Mouse (Mus musculus) erythroblast, embryonic 14.5 days (primary cell): ENCODE data around the gene Actg1. TPM values are rescaled to one million over a fixed set of nuclear protein-coding genes. Genes with fewer than 3 reads are reported as not detected.

Experiments
- H3K27me3 ChIP-seq: 2 replicates; pipeline ENCODE4 v1.6.1; 2012; ENCODE audit warnings: inconsistent platforms; ENCODE audit not compliant: control insufficient read depth
- H3K36me3 ChIP-seq: 2 replicates; pipeline ENCODE4 v1.6.1; 2012; ENCODE audit warnings: mild to moderate bottlenecking, inconsistent platforms; ENCODE audit not compliant: control insufficient read depth
- H3K4me1 ChIP-seq: 2 replicates; pipeline ENCODE4 v1.6.1; 2012; ENCODE audit warnings: inconsistent platforms; ENCODE audit not compliant: control insufficient read depth
- H3K4me3 ChIP-seq: replicated peaks from 2 replicates; pipeline ENCODE3; 2012; ENCODE audit warnings: moderate library complexity, mild to moderate bottlenecking, inconsistent platforms
- H3K9me3 ChIP-seq: 2 replicates; pipeline ENCODE4 v1.6.1; 2012; ENCODE audit warnings: low read length, inconsistent platforms, mixed read lengths; ENCODE audit not compliant: control insufficient read depth
- GATA1 ChIP-seq: IDR thresholded peaks from 2 replicates; pipeline ENCODE4 v1.6.1; 2012; ENCODE audit warnings: low read length, inconsistent platforms, mixed read lengths
- TAL1 ChIP-seq: IDR thresholded peaks from 3 replicates; pipeline ENCODE4 v1.6.1; 2012; ENCODE audit warnings: low read length, inconsistent platforms, mixed read lengths
- polyA plus RNA-seq: library from polyadenylated mRNA; stranded (reverse); fragments of >175 nt; gene quantifications from 2 replicates; pipeline ENCODE4 v1.2.3, GENCODE M21; 2012

Actg1 gene
- polyA plus RNA-seq, 1 experiment = 9.0 TPM

DNA sequence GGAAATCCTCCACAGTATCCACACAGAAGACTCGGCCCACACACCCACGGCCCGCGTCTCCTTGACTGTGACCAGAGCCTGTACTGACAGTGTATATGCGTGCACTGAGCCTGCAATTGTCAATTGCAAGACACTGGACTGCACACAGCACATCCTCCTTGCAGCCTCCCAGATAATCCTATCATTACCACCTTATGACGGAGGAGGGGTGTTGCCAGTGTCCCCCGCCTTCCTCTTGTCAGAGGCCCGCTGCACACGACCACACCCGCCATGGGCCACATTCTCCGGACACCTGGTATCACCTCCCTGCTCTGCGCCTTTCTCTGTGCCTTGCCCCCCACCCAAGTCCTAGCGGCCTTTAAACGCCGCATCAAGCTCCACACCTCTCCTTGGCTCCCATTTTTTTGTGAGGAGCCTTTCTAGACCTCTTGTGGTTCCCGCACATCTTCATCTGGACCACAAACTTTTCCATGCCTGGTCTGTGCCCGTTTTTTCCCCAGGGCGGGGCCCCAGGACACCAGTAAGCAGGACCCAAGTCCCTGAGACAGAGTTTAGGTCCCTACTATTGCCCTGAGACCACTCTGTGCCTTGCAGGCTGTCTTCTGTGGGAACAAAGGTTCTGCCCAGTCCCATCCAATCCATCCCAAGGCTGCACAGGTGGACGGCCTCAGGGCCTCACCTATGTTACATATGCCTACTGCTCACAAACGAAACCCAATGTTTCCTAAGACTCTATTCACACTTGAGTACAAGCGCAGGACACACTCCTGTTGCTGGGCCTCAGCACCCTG lies 44.6 kb downstream of the Actg1 start:
- Histone ChIP-seq H3K9me3 (no peaks in the 10 kb centered on the region), H3K36me3 (no peaks in the 10 kb centered on the region; the same call in 1 of the 2 replicates), H3K4me1 (peaks cover 95% of the 10 kb centered on the region), H3K27me3 (peaks cover 27% of the 10 kb centered on the region), H3K4me3 (peak overlapping the region; percentile 75)
- TF ChIP-seq GATA1 (peak; percentile 39; the same call in 1 of the 2 replicates), TAL1 (peak; percentile 59)

DNA sequence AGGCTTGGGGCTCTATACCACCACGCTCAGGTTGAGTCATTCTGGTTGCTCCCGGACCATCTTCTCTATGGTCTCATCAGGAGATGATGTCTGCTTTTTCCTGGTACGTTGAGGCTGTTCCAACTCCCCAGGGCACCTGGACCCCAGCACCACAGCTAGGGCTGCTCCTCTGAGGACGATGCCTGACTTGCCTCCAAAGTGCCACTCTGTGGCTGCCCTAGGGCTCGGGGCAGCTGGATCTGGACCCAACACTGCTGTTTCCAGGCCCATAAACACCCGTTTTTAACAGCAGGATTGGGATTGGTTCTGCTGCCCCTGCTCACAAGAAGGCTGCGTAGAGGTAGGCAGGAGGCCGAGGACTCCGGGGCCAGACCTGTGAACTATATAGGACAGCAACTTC lies 45.2 kb downstream of the Actg1 start:
- H3K27me3 ChIP-seq = peaks cover 21% of the 10 kb centered on the region
- H3K36me3 ChIP-seq = no peaks in the 10 kb centered on the region; the same call in 1 of the 2 replicates
- H3K4me3 ChIP-seq = peak overlapping the region; percentile 75
- TF ChIP-seq TAL1 (no peak), GATA1 (no peak)
- H3K9me3 ChIP-seq = no peaks in the 10 kb centered on the region
- peaks cover 93% of the 10 kb centered on the region for H3K4me1 ChIP-seq

DNA sequence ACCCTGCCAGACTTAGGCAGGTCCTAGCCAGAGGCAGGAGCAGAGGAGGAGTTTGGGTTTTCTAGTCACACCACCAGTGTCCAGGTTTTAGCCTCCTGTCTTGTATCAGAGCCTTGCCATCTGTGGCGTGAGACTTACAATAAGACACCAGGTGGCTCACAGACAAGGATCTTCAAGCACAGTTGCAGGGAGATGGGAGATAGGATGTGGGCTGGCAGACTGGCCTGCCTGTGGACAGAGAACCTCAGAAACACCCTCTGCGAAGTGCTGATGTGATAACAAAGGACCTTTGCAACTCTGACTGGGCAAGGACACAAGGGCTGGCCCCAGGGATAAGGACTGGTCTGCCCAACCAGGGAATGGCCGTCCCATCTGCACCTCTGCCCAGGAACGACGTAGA lies 48.9 kb downstream of the Actg1 start:
- no peaks in the 10 kb centered on the region for H3K27me3 ChIP-seq

DNA sequence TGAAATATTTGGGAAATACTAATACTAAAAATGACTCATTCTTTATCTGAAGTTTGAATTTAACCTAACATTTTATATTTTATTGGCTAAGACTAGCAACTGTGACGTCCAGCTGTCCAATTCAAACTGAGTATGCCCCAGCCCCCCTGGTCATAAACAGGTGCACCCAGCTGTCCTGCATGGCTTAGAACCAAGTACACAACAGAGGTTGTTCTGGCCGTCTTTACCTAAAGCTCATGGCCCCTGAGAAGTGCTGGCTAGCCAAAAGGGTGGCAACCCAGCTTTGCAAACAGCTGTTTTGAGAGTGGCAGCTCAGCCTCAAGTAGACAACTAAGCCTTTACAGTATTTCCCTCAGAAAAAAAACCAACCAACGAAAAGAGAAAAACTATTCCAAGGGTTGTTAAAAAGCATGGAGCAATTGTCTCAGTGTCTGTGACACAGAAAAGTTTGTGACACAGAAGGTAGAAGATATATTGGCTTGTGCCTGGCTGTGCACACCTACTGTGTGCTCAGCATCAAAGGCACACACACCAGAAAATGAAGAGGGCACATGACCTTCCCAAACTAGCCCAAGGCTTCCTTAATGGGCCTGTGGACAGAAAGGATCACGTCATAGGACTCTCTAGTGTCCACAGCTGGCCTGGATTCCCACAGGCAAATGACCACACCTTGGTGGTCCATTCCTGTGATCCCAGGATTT lies 49.8 kb downstream of the Actg1 start:
- peaks cover 55% of the 10 kb centered on the region for H3K4me1 ChIP-seq
- no peaks in the 10 kb centered on the region for H3K27me3 ChIP-seq
- no peak overlapping the region for H3K4me3 ChIP-seq
- no peaks in the 10 kb centered on the region; the same call in 1 of the 2 replicates for H3K36me3 ChIP-seq
- H3K9me3 ChIP-seq = no peaks in the 10 kb centered on the region
- TF ChIP-seq GATA1 (no peak), TAL1 (no peak)

More for the DNA sequence above, 48.9 kb downstream of the Actg1 start:
- Histone ChIP-seq H3K9me3 (no peaks in the 10 kb centered on the region), H3K4me1 (peaks cover 62% of the 10 kb centered on the region), H3K36me3 (no peaks in the 10 kb centered on the region; the same call in 1 of the 2 replicates), H3K4me3 (no peak overlapping the region)
- TF ChIP-seq GATA1 (no peak), TAL1 (no peak)

DNA sequence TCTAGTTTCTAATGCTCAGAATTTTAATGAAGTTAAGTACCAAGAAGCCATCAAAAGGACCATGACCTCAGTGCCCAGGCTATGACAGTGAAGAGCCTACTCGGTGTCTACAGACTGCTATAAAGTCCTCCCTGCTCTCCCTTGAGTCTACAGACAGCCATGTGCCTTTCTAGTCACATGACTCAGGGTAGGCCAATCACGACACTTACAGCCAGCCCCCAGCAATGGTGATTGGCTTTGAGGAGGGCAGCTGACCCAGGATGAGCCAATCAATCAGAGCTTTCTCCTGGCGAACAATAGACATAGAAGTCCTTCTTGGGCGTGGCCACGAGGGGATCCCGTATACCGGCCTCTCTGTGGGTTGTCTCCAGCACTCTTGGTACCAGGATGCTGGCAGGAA lies 50.6 kb downstream of the Actg1 start:
- Histone ChIP-seq H3K9me3 (no peaks in the 10 kb centered on the region), H3K4me1 (peaks cover 49% of the 10 kb centered on the region), H3K4me3 (no peak overlapping the region), H3K27me3 (no peaks in the 10 kb centered on the region), H3K36me3 (no peaks in the 10 kb centered on the region; the same call in 1 of the 2 replicates)
- TF ChIP-seq GATA1 (no peak), TAL1 (no peak)

DNA sequence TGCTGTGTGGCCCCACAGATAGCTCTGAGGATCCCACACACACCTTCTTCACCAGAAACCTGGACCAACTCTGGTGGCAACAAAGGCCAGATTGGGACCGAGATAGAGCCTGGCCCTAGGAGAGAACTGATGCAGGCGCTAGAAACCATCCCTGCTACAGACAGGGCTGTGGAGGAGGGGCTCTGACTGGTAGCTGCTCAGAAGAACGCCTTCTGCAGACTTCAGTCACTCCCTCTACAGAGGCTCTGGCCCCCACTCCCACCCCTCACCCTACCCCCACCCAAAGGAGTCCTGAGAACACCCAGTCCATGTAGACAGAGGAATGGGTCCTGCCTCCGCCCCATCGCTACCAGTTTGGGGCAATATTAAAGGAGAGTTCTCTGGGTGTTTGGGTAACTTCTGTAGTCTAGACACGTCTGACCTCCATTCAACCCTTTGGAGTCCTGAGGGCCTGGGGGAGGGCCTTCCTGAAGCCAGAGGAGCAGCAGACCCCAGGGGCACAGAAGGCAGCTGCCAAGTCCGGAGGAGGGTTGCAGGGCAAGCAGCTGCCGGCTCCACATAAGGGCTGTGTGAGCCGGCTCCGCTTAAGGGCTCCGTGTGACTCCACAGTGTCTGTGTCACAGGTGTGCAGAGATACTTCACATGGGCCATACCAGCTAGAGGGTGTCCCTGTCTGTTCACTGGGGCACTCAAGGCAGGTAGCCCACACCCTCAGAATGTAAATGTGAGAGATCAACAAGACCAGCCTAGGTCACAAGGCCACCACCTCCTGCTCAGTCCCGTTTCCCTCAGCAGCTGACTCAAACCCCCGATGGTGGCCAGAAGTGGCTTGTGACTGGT lies 51.8 kb downstream of the Actg1 start:
- no peak overlapping the region for H3K4me3 ChIP-seq
- H3K9me3 ChIP-seq = no peaks in the 10 kb centered on the region
- H3K4me1 ChIP-seq = peaks cover 36% of the 10 kb centered on the region
- H3K36me3 ChIP-seq = no peaks in the 10 kb centered on the region
- no peaks in the 10 kb centered on the region for H3K27me3 ChIP-seq
- TF ChIP-seq GATA1 = no peak
- no peak for TF ChIP-seq TAL1

Other genes with a start within 250 kb of the Actg1 start
- gene Tepsin, start 249.8 kb downstream of the Actg1 start, polyA plus RNA-seq = 2.9 and 3.6 TPM in 2 replicates
- 6.7 and 9.0 TPM in 2 replicates for gene Ndufaf8, start 249.6 kb downstream of the Actg1 start, polyA plus RNA-seq
- 6.1 and 6.2 TPM in 2 replicates for gene Slc38a10, start 197.2 kb downstream of the Actg1 start, polyA plus RNA-seq
- 0.17 and 0.21 TPM in 2 replicates for gene Bahcc1, start 115.6 kb downstream of the Actg1 start, polyA plus RNA-seq
- gene Fscn2, start 13.0 kb upstream of the Actg1 start, polyA plus RNA-seq = not detected in 2 replicates
- gene Faap100, start 30.2 kb upstream of the Actg1 start, polyA plus RNA-seq = 1.2 and 2.2 TPM in 2 replicates
- 8.8 and 9.3 TPM in 2 replicates for gene Nploc4, start 89.2 kb upstream of the Actg1 start, polyA plus RNA-seq
- not detected in 2 replicates for gene Tspan10, start 94.1 kb upstream of the Actg1 start, polyA plus RNA-seq
- gene Pde6g, start 105.0 kb upstream of the Actg1 start, polyA plus RNA-seq = not detected in 2 replicates
- gene Oxld1, start 109.5 kb upstream of the Actg1 start, polyA plus RNA-seq = 0.41 and 0.65 TPM in 2 replicates
- 0.75 and 1.4 TPM in 2 replicates for gene Ccdc137, start 109.6 kb upstream of the Actg1 start, polyA plus RNA-seq
- 2.6 and 4.9 TPM in 2 replicates for gene Arl16, start 119.1 kb upstream of the Actg1 start, polyA plus RNA-seq
- gene Mrpl12, start 136.1 kb upstream of the Actg1 start, polyA plus RNA-seq = 14.6 and 16.8 TPM in 2 replicates
- 5.5 and 6.6 TPM in 2 replicates for gene Slc25a10, start 143.3 kb upstream of the Actg1 start, polyA plus RNA-seq
- gene Gcgr, start 182.2 kb upstream of the Actg1 start, polyA plus RNA-seq = 0.03 TPM in 1 of 2 replicates, not detected in the other
- gene Mcrip1, start 201.2 kb upstream of the Actg1 start, polyA plus RNA-seq = 4.1 and 5.7 TPM in 2 replicates
- gene Ppp1r27, start 202.6 kb upstream of the Actg1 start, polyA plus RNA-seq = 0.05 TPM in 1 of 2 replicates, not detected in the other
- 23.2 and 24.6 TPM in 2 replicates for gene P4hb, start 224.7 kb upstream of the Actg1 start, polyA plus RNA-seq
- 52.3 and 59.5 TPM in 2 replicates for gene Arhgdia, start 233.1 kb upstream of the Actg1 start, polyA plus RNA-seq
- gene Alyref, start 249.8 kb upstream of the Actg1 start, polyA plus RNA-seq = 56.7 and 59.1 TPM in 2 replicates
- gene Anapc11, start 249.9 kb upstream of the Actg1 start, polyA plus RNA-seq = 12.9 and 19.1 TPM in 2 replicates